Mouse (Mus musculus): Measurements from ENCODE around the gene 1110004F10Rik.

The 1110004F10Rik gene

DNA sequence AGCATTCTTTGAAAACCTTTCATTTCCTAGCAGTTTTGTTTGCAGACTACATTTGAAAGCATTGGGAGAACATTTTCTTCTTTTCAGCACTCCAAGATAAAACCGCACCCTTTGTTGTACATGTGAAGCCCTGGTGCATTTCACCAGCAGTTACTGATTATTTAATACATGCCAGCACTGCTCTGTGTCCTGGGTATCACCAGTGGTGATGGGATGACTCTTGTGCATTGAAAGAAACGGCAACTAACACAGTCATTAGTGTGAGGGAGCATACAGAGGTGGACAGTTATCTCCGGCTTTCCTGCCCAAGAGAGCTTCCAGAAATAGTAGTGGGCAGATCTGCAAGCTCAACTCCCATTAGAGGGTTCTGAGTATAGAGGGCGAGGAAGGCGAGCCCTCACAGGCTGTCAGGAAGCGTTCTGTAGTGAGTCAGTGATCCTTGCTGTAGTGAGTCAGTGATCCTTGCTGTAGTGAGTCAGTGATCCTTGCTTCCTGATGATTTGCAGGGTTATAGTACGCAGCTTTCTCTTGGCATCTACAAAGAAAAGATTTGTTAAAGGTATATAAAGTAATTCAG is 60.8 kb downstream of the 1110004F10Rik start:
- no peak for DNase-seq

DNA sequence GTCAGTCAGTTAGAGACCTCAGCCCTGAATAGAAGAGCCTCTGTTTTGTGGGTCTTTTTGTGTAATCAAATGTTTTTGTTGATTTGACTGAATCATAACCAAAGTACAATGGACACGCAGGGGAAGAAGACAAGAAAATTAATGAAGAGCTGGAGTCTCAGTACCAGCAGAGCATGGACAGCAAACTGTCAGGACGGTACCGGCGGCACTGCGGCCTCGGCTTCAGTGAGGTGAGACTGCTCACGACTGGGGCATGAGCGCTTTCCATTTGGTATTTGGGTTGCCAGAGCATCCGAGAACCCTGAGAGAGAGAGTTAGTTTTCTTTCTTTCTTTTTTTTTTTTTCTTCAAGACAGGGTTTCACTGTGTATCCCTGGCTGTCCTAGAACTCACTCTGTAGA is 63.9 kb downstream of the 1110004F10Rik start:
- no peak for DNase-seq

GRCm38 (mm10) chr7:116110661-116111060 is 71.5 kb downstream of the 1110004F10Rik start:
- no peak for DNase-seq

- no peak for DNase-seq
Observed at GRCm38 (mm10) chr7:116111546-116111945, 72.3 kb downstream of the 1110004F10Rik start.

DNA sequence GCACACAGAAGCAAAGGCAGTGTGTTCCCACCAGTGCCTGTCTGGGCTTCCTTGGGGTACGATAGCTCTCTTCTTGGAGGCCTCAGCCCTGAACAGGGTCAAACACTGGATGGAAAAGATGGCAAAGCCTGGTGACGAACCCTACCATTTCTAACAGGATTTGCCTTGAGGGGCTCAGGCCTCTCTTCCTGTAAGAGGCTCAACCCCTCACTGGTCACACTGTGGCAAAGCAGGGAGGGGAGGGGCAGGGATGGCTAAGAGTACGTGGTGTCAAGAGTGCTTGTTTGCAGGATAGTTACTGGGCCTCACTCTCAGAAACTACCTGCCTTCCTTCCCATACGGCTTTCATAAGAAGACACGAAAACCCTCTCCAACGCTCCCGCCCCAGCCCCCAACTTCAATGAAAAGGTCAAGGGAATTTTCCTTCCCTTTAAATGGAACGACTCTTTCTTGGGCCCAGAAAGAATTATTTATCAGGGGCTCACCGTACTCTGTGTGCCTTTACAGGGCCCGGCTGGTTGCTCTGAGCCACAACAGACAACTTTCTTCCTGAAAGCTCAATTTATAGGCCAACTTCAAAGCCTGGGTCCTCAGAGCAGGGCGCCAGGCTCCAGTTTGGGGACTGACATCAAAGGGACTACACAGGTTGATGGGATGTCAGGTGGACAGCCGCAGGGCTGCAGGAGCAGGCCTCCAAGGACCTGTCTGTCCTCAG is 76.2 kb downstream of the 1110004F10Rik start:
- no peak for DNase-seq

DNA sequence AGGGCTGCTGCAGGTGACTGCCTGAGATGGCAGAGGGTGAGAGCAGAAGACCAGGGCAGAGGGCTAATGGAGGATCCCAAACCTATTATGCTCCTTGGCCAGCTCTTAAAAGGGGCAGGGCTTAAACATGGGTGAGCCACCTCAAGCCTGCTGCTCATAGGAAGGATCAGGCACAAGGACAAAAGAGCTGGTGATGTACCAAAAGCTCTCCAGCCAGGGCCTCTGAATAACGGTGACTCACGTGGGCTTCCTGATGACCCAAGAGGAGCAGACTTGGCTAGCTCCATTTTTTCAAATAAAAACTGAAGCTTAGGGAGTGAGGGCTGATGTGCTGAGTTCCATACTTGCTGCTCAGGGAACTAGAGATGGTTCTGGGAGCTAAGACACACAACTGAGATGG is 76.8 kb downstream of the 1110004F10Rik start:
- no peak for DNase-seq

GRCm38 (mm10) chr7:116119306-116119857 is 80.2 kb downstream of the 1110004F10Rik start:
- DNase-seq = no peak

DNA sequence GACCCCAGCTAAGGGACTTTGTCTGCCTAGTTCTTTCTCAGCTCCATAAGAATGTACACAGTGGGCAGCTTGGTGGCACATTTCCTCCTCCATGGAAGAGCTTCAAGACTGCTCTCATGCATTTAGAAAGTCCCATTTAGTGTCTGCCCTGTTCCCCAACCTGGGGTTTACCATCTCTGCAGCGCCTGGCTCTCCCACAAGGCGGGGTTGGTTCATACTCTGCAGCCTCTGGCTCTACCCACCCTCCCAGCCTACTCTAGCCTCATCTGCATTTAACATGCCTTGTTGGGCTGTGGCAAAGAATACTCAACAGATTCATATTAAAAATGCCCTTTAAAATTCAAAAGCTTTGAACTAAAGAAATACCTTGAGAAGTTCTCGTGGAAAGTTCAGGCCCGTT is 81.5 kb downstream of the 1110004F10Rik start:
- no peak for DNase-seq

DNA sequence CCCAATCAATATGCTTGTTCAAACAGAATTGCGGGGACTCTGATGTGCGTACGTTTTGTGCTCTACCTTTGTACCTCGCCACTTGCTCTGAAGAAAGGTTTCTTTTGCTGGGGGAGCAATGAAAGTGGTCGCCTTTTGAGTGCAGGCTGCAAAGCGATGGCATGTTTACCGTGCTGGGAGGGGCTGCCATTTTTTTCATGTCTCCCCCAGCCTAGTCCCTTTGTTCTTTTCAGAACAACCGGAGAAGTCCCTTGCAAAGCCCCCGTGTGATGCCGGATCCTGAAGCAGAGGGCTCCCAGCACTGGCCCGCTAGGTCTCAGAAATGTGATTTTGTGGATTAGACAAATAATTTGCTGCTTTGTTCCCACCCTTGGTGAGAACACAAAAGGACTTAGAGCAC is 82.0 kb downstream of the 1110004F10Rik start:
- DNase-seq = no peak

GRCm38 (mm10) chr7:116122981-116123596 is 83.9 kb downstream of the 1110004F10Rik start:
- no peak for DNase-seq

GRCm38 (mm10) chr7:116123597-116123985 is 84.4 kb downstream of the 1110004F10Rik start:
- no peak for DNase-seq

DNA sequence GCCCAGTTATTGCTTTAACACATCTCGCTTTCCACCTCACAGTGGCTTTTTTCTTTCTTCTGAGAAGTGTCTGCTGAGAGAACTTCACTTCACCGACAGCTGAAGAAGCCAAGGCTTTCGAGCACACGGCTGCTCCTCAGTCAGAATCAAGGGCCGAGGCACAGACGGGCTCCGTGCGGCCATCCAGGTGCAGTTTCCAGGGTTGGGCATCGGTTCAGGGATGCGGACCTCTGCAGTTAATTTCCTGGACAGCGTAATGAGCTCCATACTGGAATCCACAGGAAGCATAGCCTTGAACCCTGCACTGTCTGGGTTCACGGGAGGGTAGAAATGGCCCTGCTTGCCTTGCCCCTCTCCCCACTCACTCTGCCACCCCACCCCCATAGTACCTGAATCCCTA is 84.9 kb downstream of the 1110004F10Rik start:
- no peak for DNase-seq

GRCm38 (mm10) chr7:116125671-116126070 is 86.5 kb downstream of the 1110004F10Rik start:
- DNase-seq = no peak

DNA sequence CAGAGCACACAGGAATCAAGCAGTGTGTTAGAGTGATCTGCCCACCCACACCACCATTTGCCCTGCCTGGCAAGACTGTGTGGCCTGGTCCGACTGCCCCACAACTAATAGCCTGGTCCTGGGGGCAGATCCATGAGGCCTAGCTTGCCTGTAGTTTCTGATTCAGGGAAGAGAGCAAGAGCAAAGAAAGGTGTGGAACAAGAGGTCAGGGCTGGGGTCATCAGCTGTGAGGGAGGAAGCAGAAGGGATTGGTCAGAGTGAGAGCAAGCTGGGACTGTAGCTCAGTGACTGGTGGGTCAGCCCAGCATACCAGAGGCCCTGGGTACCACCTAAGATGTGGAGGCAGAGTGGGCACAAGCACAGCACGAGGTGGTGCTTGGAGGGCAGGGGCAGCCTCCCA is 87.9 kb downstream of the 1110004F10Rik start:
- no peak for DNase-seq

GRCm38 (mm10) chr7:116128286-116128685 is 89.1 kb downstream of the 1110004F10Rik start:
- DNase-seq = no peak

- no peak for DNase-seq
Observed at GRCm38 (mm10) chr7:116129374-116129773, 90.2 kb downstream of the 1110004F10Rik start.

GRCm38 (mm10) chr7:116131390-116131789 is 92.2 kb downstream of the 1110004F10Rik start:
- DNase-seq = no peak

GRCm38 (mm10) chr7:116132078-116132477 is 92.9 kb downstream of the 1110004F10Rik start:
- peak; percentile 81 for DNase-seq

GRCm38 (mm10) chr7:116134413-116135292 is 95.5 kb downstream of the 1110004F10Rik start:
- DNase-seq = no peak

- DNase-seq = no peak
Observed at GRCm38 (mm10) chr7:116137149-116137548, 98.0 kb downstream of the 1110004F10Rik start.

- no peak for DNase-seq
Observed at GRCm38 (mm10) chr7:116137671-116138070, 98.5 kb downstream of the 1110004F10Rik start.

GRCm38 (mm10) chr7:116145030-116145429 is 105.8 kb downstream of the 1110004F10Rik start:
- DNase-seq = peak; percentile 24

DNA sequence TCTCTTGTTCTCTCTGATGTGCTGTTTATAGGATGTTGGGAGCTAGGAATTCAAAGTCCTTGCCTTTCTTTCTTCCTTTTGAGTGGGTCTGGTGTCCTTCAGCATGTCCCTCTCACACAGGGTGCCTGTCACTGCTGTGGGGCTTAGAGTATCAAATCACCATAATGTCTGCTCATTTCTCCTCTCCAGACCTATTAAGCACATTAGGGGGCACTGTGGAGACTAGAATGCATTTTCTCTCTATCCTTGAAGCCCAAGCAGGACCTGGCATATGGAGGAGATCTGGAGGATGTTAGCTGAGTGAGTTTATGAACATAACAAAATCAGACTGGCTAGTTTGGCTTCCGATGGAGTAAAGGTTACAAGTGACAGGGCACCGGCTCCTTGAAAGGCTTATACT is 107.9 kb downstream of the 1110004F10Rik start:
- DNase-seq = no peak

All from kidney, adult 18-20 months (tissue).